Mouse (Mus musculus): Measurements from ENCODE around the gene Opa3.

GRCm38 (mm10) chr7:19290969-19291596 lies 62.9 kb downstream of the Opa3 start:
- TF ChIP-seq GATA1 (IDR thresholded peaks at IDR 0.05; ENCODE audit: borderline replicate concordance, low read length) (no peak), FLI1 (IDR thresholded peaks at IDR 0.05; ENCODE audit: low read length) (no peak)

Data from megakaryocyte, embryonic 14.5 days (primary cell).